Mouse (Mus musculus): ENCODE measurements at regions not wholly inside any gene's neighbourhood (a gene's known extent, or its start where the extent isn't known, plus 50 kb on each side); places are given as distances from the start of the nearest gene placed in this dataset.

DNA sequence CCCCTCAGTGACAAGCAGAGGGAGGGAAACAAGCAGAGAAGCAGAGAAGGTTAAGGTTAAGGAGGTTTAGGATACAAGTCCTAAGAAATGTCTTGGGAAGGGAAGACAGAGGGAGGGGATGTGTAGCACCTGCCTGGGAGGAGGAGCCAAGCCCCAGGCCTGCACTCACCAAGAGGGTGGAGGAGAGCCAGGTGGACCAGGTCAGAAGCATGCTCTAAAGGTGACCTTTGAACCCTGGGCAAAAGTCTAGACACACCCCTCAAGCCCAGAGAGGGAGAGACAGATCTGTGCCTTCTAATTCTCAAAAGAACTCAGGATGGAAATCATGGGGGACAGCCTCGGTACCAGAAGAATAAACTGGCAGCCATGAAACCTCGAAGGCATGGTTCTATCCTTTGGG is 54.4 kb upstream of the Calm2 start:
- DNase-seq (ENCODE audit: low spot score in 2 of 2): no peak

DNA sequence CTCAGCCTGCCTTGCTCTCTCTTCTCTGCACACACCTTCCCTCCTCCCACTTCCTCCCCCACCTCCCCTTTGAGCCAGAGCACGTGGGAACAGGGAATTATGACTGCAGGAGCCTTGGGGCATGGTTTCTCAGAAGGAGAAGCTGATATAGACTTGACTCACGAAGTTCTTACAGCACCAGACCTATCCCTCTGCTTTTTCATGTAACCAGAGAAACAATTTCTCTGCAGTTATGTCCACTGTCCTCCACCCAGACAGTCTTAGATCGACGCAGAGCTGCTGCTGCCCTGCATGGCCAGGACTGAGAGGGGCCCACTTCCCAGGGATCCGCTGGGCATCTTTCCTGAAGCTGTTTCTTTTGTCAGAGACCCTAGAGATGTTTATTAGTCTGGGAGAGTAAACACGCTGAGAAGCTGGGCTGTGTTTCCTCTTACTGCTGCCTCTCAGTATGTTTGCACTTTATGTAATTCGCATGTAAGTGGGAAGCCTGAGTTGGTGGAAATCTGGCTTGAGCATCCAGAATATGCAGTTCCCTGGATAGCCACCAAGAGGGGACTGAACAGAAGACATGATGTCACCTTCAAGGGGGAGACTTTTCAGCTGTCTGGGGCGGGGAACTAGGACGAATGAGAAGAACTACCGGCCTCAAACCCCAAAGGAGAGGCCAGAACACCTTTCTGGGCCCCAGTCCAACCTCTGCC is 55.1 kb upstream of the Calm2 start:
- peak in 1 of 2 experiments; percentile 85 for DNase-seq (ENCODE audit: low spot score in 2 of 2)

DNA sequence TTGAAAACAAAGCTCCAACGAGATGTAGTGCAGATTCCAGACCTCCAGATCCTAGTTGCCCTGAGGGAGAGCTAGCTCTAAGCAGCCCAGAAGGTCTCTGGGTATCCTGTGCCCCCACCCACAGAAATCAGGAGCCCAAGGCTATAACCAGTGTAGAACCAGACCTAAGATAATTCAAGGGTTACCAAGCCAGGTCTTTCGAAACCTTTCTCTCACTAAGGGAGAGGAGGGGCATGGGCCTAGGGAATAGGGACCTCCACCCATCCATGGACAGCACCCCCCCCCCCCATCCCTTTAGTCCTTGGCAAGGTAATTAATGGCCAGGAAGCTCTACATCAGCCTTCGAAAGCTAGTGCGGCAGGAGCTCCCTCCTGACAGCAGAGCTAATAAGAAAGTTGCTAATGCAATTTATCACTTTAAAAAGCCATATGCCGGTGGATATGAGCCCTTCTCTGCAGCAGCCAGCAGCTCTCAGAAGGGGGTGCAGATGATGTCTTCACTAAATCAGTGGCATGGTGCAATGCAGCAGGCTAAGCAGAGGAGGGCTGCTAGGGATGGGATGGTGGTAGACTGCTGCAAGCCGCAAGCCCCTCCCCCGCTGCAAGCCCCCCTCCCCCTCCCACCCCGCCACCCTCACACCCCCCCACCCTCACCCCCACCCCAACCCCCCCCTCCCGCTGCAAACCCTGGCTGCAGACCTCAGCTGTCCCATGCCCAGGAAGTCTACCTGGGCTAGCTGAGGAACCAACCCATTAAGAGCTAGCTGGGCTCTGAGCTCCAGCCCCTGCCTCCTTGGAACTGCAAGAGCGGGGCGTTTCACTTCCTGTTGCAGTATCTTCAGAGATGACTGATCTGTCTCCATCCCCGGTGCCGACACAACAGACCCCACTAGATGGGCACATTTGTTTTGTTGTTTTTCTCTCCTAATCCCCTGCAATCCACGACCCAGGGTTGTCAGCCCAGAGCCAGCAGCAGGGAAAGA is 55.9 kb upstream of the Calm2 start:
- DNase-seq (ENCODE audit: low spot score in 2 of 2): no peak

DNA sequence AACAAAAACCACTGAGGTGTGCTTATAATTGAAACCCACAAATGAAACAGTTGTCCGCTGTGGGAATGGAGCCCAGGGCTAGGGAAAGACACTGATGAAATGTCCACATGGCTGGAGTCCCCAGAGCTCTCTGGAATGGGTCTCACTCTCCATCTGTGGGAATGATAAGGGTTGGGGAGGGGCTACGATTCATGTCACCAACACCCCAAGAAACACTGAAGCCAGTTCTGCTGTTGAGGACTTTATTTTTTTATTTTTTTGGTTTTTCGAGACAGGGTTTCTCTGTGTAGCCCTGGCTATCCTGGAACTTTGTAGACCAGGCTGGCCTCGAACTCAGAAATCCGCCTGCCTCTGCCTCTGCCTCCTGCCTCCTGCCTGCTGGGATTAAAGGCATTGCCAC is 56.8 kb upstream of the Calm2 start:
- no peak for DNase-seq (ENCODE audit: low spot score in 2 of 2)

DNA sequence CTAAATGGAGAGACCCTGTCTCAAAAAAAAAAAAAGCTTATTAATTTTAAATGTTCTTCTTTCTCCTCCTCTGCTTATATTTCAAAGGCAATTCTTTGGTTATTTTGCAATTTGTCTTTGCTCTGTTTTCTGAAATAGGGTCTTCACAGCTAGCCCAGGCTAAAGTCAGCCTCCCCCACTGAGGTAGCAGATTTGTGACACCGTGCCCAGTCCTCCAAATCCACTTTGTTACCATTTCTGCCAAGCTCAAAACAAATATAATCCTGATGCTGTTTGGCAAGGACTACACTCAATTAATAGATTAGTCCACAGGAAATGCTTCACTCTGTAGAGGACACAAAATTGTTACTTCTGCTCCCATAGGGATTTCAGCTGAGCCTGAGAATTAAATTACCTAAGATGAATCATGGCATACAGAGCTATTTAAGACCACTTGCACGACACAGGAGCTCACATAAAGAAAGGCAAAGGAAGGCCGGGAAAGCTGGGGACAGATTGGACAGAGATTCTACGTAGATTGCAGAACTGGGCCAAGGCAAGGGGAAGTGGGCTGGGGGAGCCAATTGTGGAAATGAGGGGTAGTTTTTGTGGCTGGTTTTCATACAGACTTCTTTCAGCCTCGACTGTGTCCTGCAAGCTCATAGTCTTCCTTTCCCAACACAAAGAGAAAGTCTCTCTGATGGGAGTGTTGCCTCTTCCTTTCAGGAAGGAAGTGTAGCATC is 58.4 kb upstream of the Calm2 start:
- DNase-seq (ENCODE audit: low spot score in 2 of 2): no peak

DNA sequence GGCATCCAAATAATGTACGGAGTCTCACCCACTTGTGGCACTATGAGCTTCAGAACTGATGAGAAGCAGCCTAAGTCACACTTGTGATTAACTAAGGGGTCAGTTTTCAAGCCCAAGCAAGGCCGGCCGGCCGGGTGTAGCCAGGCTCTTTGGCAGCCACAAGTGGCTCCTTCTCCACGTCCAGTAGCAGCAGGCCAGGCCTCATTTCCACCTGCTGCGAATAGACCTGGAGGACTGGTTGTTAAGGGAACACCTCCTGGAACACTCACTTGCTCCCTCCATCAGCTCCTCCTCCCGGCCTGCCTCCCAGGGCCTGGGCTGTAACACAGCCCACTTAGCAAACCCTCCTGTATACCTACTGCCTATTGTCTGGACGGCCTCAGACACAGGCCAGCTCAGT is 61.1 kb upstream of the Calm2 start:
- no peak for DNase-seq (ENCODE audit: low spot score in 2 of 2)

DNA sequence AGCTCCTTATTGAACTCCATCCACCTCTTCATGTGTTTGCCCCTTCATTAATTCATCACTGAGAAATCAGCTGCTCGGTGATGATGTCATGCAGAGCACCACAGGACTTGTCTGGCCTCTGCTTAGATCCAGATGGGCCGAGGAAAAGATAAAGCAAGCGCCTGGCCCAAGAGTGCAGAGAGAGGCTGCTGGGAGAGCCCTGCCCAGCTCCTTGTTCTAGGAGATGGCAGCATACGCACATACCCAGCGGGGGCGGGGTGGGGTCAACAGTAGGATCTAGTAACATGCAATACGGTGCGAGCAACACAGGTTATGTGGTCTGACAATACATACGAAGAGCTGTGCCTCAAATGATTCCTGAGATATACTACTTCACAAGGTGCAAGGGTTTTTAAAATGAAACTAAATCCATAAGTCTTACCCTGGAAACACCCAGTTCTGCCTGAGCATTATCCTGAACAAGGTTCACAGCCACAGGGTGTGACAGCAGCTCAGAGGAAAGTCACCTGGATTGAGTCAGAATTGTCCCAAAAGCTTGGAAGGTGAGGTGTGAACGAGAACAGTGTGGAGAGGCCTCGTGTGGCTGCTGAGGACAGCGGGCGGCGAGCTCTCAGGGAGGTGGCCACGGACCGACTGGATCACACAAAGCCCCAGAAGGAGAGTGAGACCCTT is 62.0 kb upstream of the Calm2 start:
- DNase-seq (ENCODE audit: low spot score in 2 of 2): no peak

DNA sequence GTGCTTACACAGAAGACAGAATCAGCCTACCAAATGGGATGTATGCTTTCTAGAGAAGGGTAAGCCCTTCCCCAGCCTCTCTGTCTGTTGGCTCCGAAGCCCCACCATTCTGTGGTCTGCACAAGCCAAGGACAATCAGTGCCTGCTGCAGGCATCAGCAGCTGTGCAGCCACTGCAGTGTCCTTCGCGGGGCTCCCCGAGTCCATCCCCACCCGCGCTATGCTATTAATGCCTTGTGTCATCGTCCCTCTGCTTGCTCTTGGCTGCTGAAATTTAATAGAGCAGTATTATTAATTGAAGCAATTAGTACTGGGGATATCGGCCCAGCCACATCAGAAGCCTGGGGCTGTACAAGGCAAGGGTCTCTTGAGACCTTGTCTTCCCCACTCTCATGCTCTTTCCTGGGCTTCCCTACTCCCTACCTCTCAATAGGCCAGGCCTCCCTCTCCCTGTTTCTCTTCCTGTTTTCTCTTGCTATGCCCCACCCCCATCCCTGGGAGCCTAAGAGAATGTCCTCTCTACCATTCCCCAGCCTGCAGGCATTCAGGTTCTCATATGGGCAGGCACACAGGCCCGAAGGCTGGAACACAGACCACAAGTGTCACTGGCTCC is 65.4 kb upstream of the Calm2 start:
- DNase-seq (ENCODE audit: low spot score in 2 of 2): no peak

DNA sequence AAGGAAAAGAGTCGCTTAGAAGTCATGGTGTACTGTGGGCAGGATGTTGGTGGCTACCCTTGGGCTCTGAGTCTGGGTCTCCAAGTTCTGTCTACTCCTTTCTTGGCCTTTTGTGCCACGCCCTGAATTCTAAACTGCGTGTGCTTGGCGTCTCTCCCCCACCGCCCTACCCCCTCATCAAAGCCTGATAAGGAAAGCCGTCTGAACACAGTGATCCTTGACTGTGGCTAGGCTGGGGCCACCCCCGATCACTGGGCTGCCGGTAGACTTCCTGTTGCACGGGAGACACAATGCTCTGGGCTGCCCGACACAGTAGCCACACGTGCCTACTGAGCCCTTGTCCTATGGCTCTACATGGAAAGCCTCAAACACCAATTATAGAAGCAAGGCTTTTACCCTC is 67.1 kb upstream of the Calm2 start:
- DNase-seq (ENCODE audit: low spot score in 2 of 2): no peak

DNA sequence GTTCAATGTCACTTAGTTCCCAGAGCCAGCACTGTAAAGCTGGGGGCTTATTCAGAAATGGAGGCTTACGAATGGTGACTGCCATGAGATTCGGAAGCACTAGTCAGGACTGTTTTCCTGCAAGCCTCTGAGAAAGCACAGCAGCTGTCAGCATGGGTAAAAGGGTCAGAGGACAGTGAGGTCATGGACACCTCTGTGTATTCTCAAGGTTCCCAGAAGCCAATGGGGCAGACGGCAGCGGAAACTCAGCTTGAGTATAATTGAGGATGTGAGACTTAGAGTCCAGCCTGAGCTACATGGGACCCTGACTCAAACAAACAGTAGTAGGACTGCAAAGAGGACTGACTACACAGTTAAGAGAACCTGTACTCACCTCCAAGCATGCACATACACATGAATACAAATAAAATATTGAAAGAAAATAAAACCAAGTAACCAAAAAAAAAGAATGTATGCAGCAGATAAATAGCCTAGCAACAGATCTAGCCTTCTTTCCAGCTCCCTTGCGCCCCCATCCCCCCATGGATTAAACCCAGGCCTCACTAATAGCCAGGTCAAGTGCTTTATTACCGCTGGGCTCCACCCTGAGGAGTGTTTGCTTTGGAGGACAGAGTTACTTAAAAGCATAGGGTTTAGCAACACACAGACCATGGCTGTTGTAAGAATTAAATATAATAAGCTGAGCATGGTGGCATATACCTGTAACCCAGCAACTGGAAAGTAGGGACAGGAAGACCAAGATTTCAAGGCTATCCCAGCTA is 67.8 kb upstream of the Calm2 start:
- DNase-seq (ENCODE audit: low spot score in 2 of 2): no peak

DNA sequence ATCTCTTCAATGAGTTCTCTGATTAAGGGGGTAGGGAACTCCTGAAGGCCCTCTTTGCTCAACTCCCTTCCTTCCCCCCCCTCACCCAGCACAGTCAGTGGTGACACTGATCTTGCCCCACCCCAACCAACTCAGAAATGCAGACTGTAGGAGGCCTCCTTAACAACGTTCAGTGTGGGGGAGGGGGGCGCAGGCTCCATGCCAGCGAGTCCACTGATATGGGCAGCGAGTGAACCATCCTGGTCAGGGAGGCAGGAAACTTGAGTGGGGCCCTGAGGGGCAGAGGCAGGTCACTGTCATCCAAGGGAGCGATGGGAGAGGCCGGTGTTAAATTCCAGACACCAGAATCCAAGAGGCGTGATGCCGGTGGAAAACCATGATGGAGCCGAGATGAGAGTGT is 70.5 kb upstream of the Calm2 start:
- no peak for DNase-seq (ENCODE audit: low spot score in 2 of 2)

DNA sequence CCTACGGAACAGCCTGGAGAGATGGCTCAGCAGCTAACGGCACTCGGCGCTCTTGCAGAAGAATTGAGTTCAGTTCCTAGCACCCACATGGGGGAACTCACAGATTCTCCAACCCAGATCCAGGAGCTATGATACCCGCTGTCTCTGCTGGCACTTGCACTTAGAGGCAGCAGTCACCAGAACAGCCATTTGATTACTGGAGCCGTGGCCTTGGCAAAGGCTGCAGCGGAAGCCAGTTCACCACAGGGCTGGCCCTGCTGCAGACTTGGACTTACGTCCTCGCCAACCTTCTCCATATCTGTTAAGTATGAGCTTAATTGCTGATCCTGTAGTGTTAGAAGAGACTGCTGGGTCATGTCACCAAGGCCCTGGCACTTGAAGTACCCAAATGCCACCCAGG is 72.7 kb upstream of the Calm2 start:
- no peak for DNase-seq (ENCODE audit: low spot score in 2 of 2)

DNA sequence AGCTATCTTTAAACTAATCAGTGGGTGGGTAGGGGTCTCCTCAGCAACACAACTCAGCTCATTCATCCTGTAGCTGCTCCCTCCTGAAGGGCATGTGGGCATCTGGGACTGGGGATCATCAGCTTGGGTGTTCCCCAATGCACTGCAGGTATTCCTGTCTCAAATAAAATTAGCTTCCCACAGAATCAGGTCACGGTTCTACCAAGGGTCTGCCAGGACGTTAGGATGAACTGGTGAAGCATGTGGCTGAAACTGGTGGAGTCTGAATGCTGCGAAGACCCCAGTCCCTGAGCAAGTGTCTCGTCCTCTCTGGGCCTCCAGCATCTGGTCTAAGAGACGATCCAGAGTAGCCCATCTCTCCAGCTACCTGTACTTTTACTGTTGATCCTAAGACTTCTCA is 74.1 kb upstream of the Calm2 start:
- DNase-seq (ENCODE audit: low spot score in 2 of 2): no peak

DNA sequence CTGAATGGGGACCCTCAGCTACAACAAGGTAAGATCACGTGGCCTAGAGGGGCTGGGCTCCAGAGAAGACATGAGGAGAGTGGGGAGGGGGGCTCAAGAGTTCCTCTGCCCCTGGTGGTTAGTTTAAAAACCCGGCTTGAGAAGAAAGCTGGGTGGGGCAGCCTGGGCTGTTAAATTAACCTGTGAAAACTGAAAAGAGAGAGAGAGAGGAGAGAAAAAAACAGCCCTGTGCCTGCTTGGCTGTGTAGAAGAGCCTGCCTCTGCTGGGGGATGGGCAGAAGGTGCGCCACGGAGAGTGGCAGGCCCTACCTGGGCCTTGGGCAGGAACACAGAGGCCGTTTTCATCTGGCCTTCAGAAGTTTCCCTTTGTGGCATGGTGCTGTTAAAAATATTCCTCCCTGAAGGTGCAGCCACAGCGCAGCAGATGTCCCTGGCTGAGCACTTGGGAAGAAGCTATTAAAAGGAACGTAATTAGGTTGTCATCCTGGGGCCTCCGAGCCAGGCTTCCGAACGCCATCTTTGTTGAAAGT is 75.0 kb upstream of the Calm2 start:
- peak in 1 of 2 experiments; percentile 53 for DNase-seq (ENCODE audit: low spot score in 2 of 2)

DNA sequence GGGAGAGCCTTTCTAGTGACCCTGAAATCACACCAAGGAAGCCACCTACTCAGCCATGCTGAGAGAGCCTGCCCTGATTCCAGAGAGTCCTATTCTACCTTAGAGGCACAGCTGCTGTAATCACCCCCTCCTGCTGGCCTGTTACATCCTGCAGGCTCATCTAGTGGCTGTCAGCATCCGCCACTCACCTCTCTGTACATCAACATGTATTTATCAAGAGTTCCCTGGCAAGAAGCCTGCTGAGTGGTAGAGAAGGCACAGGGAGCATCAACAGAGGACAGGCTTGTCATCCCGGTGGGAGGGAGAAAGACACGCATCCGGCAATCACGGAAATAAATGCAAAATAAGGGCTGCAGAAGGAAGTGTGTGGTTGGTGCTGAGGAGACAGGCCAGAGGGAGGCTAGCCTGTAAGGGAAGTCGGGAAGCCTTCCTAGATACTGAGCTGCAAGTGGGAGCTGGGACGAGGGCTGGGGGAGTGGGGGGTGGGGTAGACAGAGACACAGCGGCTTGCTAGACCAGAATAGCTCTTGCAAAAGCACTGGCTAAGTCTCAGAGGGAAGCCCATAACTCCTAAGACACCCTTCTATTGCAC is 75.9 kb upstream of the Calm2 start:
- peak in 1 of 2 experiments; percentile 50 for DNase-seq (ENCODE audit: low spot score in 2 of 2)

DNA sequence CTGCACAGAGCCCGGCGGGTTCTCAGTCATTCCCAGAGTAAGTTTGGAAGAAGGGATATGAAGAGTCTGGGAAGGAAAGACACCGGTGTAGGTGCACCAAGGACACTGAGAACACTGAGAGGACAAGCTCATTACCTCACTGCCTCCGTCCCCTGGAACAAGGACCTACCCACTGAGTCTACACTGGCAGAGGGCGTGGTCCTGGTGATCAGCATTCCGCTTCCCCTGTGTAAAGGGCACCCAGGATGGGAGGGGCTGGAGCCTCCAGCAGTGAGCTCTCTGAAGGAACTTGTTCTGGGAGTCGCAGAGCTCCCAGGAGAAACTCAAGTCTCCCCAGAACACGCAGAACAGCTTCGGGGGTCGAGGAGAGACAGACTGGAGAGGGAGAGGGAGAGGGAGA is 76.9 kb upstream of the Calm2 start:
- no peak for DNase-seq (ENCODE audit: low spot score in 2 of 2)

DNA sequence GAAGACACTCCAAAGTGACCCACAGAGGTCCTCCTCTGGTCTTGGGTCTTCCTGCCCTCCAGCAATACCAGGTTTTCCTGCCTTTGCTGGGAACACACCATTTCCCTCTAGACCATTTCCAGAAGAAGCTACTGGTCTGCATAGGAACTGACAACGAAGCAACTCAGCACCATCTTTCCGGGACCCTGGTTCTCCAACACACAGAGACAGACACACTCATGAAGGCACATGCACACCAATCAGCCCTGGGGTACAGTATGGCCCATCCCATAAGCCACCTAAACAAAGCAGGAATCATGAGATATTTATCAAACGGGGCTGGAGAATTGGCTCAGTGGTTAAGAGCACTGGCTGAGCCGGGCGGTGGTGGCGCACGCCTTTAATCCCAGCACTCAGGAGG is 80.4 kb upstream of the Calm2 start:
- no peak for DNase-seq (ENCODE audit: low spot score in 2 of 2)

DNA sequence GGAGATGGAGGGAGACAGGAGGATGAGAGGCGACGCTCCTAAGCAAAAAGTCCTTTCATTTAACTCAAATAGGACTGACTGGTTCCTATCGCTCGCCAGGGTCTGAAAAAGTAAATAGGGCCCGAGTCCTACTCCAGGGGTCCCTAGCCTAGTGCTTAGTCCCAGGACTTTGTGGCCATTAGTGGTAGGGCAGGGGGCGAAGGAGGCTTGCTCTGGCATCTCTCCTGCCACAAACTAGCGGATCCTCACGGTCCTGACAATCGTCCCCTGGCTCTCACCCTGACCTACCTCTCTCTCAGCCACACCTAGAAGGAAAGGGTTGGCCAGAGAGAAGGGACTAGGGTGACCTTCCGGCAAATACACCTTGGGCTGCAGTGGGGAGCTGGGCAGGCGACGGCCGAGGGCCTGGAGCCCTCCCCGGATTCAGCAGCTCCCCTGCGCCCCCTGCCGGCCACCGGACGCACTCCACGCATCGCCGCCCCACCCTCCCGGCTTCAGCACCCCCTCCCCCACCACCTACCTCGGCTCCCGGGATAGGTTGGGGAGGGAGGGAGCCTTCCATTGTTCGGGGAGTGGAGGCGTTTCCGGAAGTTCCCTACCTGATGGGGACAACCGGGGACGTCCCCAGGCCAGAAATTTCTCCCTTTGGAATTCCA is 83.6 kb upstream of the Calm2 start:
- peak in 1 of 2 experiments; percentile 75 for DNase-seq (ENCODE audit: low spot score in 2 of 2)

DNA sequence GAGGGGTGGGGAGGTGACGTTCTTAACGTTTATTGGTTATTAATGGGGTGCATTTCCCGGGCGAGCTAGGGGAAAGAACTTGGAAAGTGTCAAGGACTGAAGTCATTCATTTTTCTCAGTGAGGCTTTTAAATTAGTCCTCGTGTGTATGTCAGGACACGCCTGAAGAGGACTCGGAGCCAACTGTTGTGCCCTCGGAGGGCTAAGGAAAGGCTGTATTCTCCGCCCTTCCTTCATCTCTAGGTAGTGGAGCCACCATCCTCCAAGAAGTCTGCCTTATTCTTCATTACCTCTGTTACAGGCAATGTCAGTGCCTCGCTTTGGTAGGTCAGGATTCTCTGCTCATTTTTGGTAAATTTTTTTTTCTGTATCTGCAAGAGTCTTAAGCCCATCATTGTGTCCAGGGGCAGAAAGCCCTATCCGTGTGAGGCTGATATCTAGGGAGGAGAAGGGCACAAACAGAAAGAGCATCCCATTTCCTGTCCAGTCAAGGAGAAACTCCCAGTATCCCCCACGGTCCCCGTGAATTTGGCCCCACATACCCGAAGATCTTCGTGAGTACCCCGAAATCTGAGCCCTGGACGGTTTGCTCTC is 84.2 kb upstream of the Calm2 start:
- no peak for DNase-seq (ENCODE audit: low spot score in 2 of 2)
